8 mouse cellular contexts compared by ENCODE assay signal in genomic region chr17:45678106-45678505, GRCm38 (mm10). TPM values are rescaled to one million over a fixed set of nuclear protein-coding genes. Genes with fewer than 3 reads are reported as not detected.
DNase-seq lines count a peak whose midpoint lies in the region; ATAC-seq lines count a peak whose summit lies in the region.

No protein-coding gene starts in this region.

- ATAC-seq in intestine, embryonic 14.5 days (replicated peaks; ENCODE audit: low FRiP score, low TSS enrichment, low read depth): no peak
- ATAC-seq in intestine, embryonic 16.5 days: no peak
- ATAC-seq in embryonic facial prominence, embryonic 13.5 days (ENCODE audit: insufficient number of reproducible peaks, insufficient read depth, low FRiP score, low TSS enrichment, low read depth): no peak
- no peak for ATAC-seq in limb, embryonic 11.5 days (ENCODE audit: insufficient number of reproducible peaks, low FRiP score, low TSS enrichment, low read depth)

- H3K4me2 ChIP-seq in intestine, embryonic 14.5 days (ENCODE audit: low read length): no peak overlapping the region
- H3K4me2 ChIP-seq in intestine, embryonic 16.5 days (ENCODE audit: low read depth, low read length): no peak overlapping the region
- no peak overlapping the region for H3K4me2 ChIP-seq in embryonic facial prominence, embryonic 13.5 days
- H3K4me2 ChIP-seq in limb, embryonic 11.5 days (ENCODE audit: low read depth, severe bottlenecking): no peak overlapping the region; the same call in 1 of the 2 replicates

- DNase-seq in intestine, embryonic 14.5 days (ENCODE audit: low spot score): peak; percentile 90
- peak; percentile 73 to 74 for DNase-seq in CD8-positive naive resting alpha-beta T cell, adult 2 months (ENCODE audit: low read depth in 2 of 2, low spot score in 2 of 2)
- peak; percentile 86 for DNase-seq in adrenal gland, postnatal 10 days
- DNase-seq in limb, embryonic 11.5 days (ENCODE audit: low spot score): peak; percentile 76
- DNase-seq in retina, postnatal 1 day: peak; percentile 78
- no peak for DNase-seq in frontal cortex, postnatal 25 days (ENCODE audit: low spot score in 2 of 2)

- no peak overlapping the region for H3K27ac ChIP-seq in intestine, embryonic 14.5 days (ENCODE audit: low read depth)
- no peak overlapping the region for H3K27ac ChIP-seq in intestine, embryonic 16.5 days (ENCODE audit: low read length)
- H3K27ac ChIP-seq in embryonic facial prominence, embryonic 13.5 days: peak overlapping the region; percentile 62
- H3K27ac ChIP-seq in limb, embryonic 11.5 days (replicated peaks; ENCODE audit: low read depth, low read length): no peak overlapping the region

- H3K9ac ChIP-seq in intestine, embryonic 14.5 days (ENCODE audit: low read length): no peak overlapping the region
- no peak overlapping the region for H3K9ac ChIP-seq in intestine, embryonic 16.5 days (ENCODE audit: low read depth, low read length)
- 0 out of 2 replicates have a peak overlapping the region, but pooled peaks have one; percentile 12 for H3K9ac ChIP-seq in embryonic facial prominence, embryonic 13.5 days
- no peak overlapping the region for H3K9ac ChIP-seq in limb, embryonic 11.5 days (ENCODE audit: low read length)

- WGBS in intestine, embryonic 14.5 days: 23% methylated on average over 7 of the region's 7 CpGs
- 40% methylated on average over 7 of the region's 7 CpGs for WGBS in intestine, embryonic 16.5 days
- 26% methylated on average over 7 of the region's 7 CpGs for WGBS in embryonic facial prominence, embryonic 13.5 days
- 36% methylated on average over 7 of the region's 7 CpGs for WGBS in limb, embryonic 11.5 days

- no peaks in the 10 kb centered on the region for H3K9me3 ChIP-seq in intestine, embryonic 14.5 days (ENCODE audit: control insufficient read depth, low read length)
- no peaks in the 10 kb centered on the region for H3K9me3 ChIP-seq in intestine, embryonic 16.5 days (ENCODE audit: control insufficient read depth, low read length)
- no peaks in the 10 kb centered on the region for H3K9me3 ChIP-seq in embryonic facial prominence, embryonic 13.5 days
- H3K9me3 ChIP-seq in limb, embryonic 11.5 days (ENCODE audit: control insufficient read depth, low read length): no peaks in the 10 kb centered on the region

- H3K4me3 ChIP-seq in intestine, embryonic 14.5 days (ENCODE audit: low read depth, low read length): no peak overlapping the region
- H3K4me3 ChIP-seq in intestine, embryonic 16.5 days (ENCODE audit: low read length): no peak overlapping the region
- H3K4me3 ChIP-seq in embryonic facial prominence, embryonic 13.5 days: no peak overlapping the region
- no peak overlapping the region for H3K4me3 ChIP-seq in limb, embryonic 11.5 days (ENCODE audit: low read depth, low read length)

- H3K4me1 ChIP-seq in intestine, embryonic 14.5 days (replicated peaks; ENCODE audit: control insufficient read depth, insufficient read depth, low read length): no peaks in the 10 kb centered on the region; the same call in 1 of the 2 replicates
- H3K4me1 ChIP-seq in intestine, embryonic 16.5 days (ENCODE audit: control insufficient read depth, insufficient read depth, low read length): peaks cover 5% of the 10 kb centered on the region
- H3K4me1 ChIP-seq in embryonic facial prominence, embryonic 13.5 days: peaks cover 15% of the 10 kb centered on the region
- H3K4me1 ChIP-seq in limb, embryonic 11.5 days (ENCODE audit: control insufficient read depth, insufficient read depth, low read length): peaks cover 6% of the 10 kb centered on the region

- peaks cover 42% of the 10 kb centered on the region for H3K36me3 ChIP-seq in intestine, embryonic 14.5 days (ENCODE audit: control insufficient read depth, insufficient read depth, low read length)
- no peaks in the 10 kb centered on the region; the same call in 1 of the 2 replicates for H3K36me3 ChIP-seq in intestine, embryonic 16.5 days (ENCODE audit: control insufficient read depth, insufficient read depth, low read length)
- peaks cover 53% of the 10 kb centered on the region for H3K36me3 ChIP-seq in embryonic facial prominence, embryonic 13.5 days
- peaks cover 7% of the 10 kb centered on the region; the same call in 1 of the 2 replicates for H3K36me3 ChIP-seq in limb, embryonic 11.5 days (ENCODE audit: control insufficient read depth, insufficient read depth, low read length)

- no peaks in the 10 kb centered on the region for H3K27me3 ChIP-seq in intestine, embryonic 14.5 days (replicated peaks; ENCODE audit: control insufficient read depth, insufficient read depth, low read length)
- no peaks in the 10 kb centered on the region for H3K27me3 ChIP-seq in intestine, embryonic 16.5 days (replicated peaks; ENCODE audit: control insufficient read depth, insufficient read depth, low read length)
- H3K27me3 ChIP-seq in embryonic facial prominence, embryonic 13.5 days: no peaks in the 10 kb centered on the region
- no peaks in the 10 kb centered on the region for H3K27me3 ChIP-seq in limb, embryonic 11.5 days (ENCODE audit: control insufficient read depth, insufficient read depth, low read length)

RNA-seq across cellular contexts. Expression of gene Mrpl14, which starts 8.0 kb away (rescaled TPM):
- polyA plus RNA-seq in intestine, embryonic 14.5 days (2014; fragmentation: Nextera tagmentation; extraction: Ambion mirVana): 168 and 173 TPM in 2 replicates
- polyA plus RNA-seq in intestine, embryonic 16.5 days (2015; fragmentation: Nextera tagmentation; extraction: Ambion mirVana): 149 and 154 TPM in 2 replicates
- 100 to 1,000 TPM; 131 to 137 TPM for total RNA-seq in adrenal gland, postnatal 10 days (2021)
- polyA plus RNA-seq in embryonic facial prominence, embryonic 13.5 days (2015; fragmentation: Nextera tagmentation; extraction: Ambion mirVana): 146 and 152 TPM in 2 replicates
- polyA plus RNA-seq in limb, embryonic 11.5 days (2014; fragmentation: Nextera tagmentation; extraction: Ambion mirVana): 146 and 154 TPM in 2 replicates

RNA-seq across cellular contexts. Expression of gene Tmem63b, which starts 8.6 kb away (rescaled TPM):
- polyA plus RNA-seq in intestine, embryonic 14.5 days (2014; fragmentation: Nextera tagmentation; extraction: Ambion mirVana): 25.2 and 29.3 TPM in 2 replicates
- 31.7 and 31.9 TPM in 2 replicates for polyA plus RNA-seq in intestine, embryonic 16.5 days (2015; fragmentation: Nextera tagmentation; extraction: Ambion mirVana)
- total RNA-seq in adrenal gland, postnatal 10 days (2021): 10 to 100 TPM; 44.9 to 56.8 TPM
- polyA plus RNA-seq in embryonic facial prominence, embryonic 13.5 days (2015; fragmentation: Nextera tagmentation; extraction: Ambion mirVana): 38.0 and 42.4 TPM in 2 replicates
- 23.3 and 23.6 TPM in 2 replicates for polyA plus RNA-seq in limb, embryonic 11.5 days (2014; fragmentation: Nextera tagmentation; extraction: Ambion mirVana)

RNA-seq across cellular contexts. Expression of gene Capn11, which starts 19.0 kb away (rescaled TPM):
- not detected in 2 replicates for polyA plus RNA-seq in intestine, embryonic 14.5 days (2014; fragmentation: Nextera tagmentation; extraction: Ambion mirVana)
- 0.17 and 0.33 TPM in 2 replicates for polyA plus RNA-seq in intestine, embryonic 16.5 days (2015; fragmentation: Nextera tagmentation; extraction: Ambion mirVana)
- under 1 TPM in 1 of 2 experiments, not detected in 1; 0.63 TPM for total RNA-seq in adrenal gland, postnatal 10 days (2021)
- 0.63 and 0.84 TPM in 2 replicates for polyA plus RNA-seq in embryonic facial prominence, embryonic 13.5 days (2015; fragmentation: Nextera tagmentation; extraction: Ambion mirVana)
- 0.26 and 0.81 TPM in 2 replicates for polyA plus RNA-seq in limb, embryonic 11.5 days (2014; fragmentation: Nextera tagmentation; extraction: Ambion mirVana)

RNA-seq across cellular contexts. Expression of gene 1600014C23Rik, which starts 55.5 kb away (rescaled TPM):
- polyA plus RNA-seq in intestine, embryonic 14.5 days (2014; fragmentation: Nextera tagmentation; extraction: Ambion mirVana): not detected in 2 replicates
- polyA plus RNA-seq in intestine, embryonic 16.5 days (2015; fragmentation: Nextera tagmentation; extraction: Ambion mirVana): 0.76 TPM in 1 of 2 replicates, not detected in the other
- not detected for total RNA-seq in adrenal gland, postnatal 10 days (2021)
- not detected in 2 replicates for polyA plus RNA-seq in embryonic facial prominence, embryonic 13.5 days (2015; fragmentation: Nextera tagmentation; extraction: Ambion mirVana)
- not detected in 2 replicates for polyA plus RNA-seq in limb, embryonic 11.5 days (2014; fragmentation: Nextera tagmentation; extraction: Ambion mirVana)

Comparison
In these comparisons a context has a peak if more than half of its experiments do, and no peak if none do; other contexts are left out.
1. DNase-seq: peak in intestine, embryonic 14.5 days (single experiment), CD8-positive naive resting alpha-beta T cell, adult 2 months (2 of 2), adrenal gland, postnatal 10 days (single experiment), limb, embryonic 11.5 days (single experiment) and retina, postnatal 1 day (single experiment); none in frontal cortex, postnatal 25 days (0 of 2).